Mouse (Mus musculus) urinary bladder, adult 2 months (tissue): ENCODE results near the gene Gga2. TPM values are rescaled to one million over a fixed set of nuclear protein-coding genes. Genes with fewer than 3 reads are reported as not detected.

ENCODE experiments used
- DNase-seq: peaks from one replicate; pipeline ENCODE4 v3.0.0; 2022; ENCODE audit warnings: low spot score
- polyA plus RNA-seq: library from polyadenylated mRNA; depleted of rRNA; stranded (reverse); fragments of >200 nt; gene quantifications from 2 replicates; pipeline ENCODE4 v1.2.3, GENCODE M21; 2012

The Gga2 gene
- polyA plus RNA-seq, 1 experiment: 62.7 TPM

DNA sequence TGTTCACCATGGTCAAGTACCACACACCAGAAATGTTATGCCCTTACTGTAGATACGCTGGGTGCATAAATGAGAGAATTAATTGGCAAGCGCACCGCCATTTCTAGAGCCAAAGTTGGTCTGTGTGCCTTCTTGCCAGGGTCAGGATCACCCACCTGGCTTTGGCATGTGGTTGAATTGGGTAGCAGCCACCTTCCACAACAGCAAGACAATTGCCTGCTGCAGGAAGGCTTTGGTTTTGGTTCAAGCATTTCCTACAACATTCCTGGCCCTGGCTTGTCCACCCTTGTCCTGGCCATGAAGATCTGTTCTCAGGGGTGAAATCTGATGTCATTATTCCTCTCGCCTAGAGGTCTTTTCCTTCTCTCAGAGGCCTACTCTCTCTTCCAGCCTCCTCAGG lies 8.7 kb downstream of the Gga2 start:
- no peak for DNase-seq

DNA sequence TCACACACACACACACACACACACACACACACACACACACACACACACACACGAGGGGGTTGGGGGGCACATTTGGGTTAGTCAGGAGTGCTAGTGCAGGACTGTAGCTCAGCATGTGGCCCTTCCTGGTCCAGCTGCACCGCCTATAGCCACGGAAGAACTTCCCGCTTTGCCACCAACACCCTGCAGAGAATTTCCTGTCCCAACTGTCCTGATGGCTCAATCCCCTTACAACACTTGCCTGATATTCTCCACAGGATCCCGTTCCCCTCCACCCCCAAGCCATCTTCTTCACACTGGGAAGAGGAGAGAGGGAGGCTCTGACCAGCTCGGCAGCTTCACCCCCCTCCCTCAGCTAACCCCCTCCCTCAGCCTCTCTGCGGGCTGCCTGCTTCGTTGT lies 20.6 kb downstream of the Gga2 start:
- DNase-seq: no peak

DNA sequence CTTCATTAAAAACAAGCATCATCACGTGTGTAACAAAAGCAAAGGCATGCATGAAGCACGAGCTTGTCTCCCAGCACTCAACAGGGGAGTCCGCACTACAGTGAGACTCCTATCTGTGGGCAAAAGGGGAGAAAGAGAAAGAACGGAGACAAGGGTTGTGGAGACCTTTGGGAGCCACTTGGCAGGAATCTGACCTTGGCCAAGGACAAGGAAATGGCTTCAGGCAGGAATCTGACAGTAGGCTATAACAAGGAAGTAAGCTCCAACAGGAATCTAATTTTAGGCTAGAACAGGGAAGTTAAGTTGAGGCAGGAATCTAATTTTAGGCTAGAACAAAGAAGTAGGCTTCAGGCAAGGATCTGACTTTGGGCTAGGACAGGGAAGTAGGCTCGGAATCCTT lies 25.1 kb downstream of the Gga2 start:
- no peak for DNase-seq

DNA sequence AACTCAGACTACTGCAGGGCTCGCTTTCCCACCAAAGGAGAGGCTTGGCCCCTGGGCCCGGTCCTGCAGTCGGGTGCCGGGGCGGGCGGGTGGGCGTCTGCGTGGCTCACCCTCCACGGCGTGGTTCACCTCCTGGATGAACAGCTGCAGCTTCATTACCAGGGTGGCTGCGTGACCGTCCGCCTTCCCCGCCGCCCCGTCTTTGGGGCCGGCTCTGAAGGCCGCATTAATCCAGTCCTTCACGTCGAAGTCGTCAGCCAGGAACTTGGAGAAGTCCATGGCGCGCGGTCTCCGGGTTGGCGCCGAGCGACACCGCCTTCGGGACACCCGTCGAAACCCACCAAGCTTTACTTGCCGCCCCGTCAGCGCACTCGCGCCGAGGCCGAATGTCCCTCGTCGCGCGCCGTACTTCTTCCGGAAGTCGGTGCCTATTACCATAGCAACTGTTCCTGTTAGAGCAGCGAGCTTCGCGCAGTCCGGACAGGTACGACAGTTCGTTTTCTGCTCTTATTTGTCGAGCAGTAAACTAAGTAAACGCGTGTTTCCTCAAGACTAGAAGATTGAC lies 39.6 kb downstream of the Gga2 start, which contains the start of gene Cog7:
Gene Cog7, minus strand, starts transcription at position 405 of the 565 bp plus-strand sequence.
- peak; percentile 90 for DNase-seq

DNA sequence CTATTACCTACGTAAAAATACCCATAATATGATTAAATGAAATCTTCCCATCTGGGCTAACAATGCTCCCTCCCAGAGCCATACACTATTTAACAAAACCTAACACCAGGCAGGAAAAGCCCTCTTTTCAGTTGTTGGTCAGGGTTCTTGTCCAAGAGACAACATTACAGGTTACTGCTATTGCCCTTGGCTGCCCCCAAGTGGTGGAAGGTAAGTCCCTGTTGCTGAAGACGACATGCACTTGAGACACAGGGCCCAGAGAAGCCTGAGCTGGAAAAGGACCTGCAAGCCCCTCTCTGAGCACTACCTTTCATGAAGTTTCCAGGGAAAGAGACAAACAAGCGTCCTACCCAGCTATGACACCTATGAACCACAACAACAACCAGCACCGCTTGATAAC lies 46.0 kb downstream of the Gga2 start:
- DNase-seq: no peak

DNA sequence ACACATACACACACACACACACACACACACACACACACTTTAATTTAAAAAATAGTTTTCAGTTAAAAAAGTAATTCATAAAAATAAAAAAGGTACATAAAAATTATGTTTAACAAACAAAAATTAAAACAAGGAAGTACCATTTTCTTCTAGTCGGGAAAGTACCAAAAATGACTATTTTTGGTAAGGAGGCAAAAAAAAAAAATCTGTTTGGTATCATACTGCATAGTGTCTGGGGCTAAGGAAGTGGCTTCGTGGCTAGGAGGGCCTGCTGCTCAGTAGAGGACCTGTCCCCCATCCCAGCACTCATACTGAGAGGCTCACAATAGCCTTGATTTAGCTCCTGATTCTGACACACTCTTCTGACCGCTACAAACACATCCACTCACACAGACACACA lies 49.3 kb downstream of the Gga2 start:
- DNase-seq: no peak

DNA sequence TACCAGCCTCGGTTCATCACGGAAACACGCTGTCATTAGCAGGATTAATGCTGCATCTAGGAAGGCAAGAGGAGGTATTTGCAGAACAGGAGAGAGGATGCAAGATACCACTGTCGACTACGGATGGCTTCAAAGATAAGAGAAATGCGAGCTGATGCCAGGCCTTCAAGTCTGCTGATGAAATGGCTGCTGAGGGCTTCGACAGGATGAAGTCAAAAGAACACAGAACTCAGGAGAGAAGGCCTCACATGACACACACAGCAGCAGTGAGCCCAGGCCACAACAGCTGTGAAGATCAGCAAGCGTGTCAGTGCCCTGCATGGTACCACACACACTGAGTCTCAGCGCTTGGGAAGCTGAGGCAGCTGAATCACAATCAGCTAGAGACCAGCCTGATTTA lies 50.8 kb downstream of the Gga2 start:
- no peak for DNase-seq

DNA sequence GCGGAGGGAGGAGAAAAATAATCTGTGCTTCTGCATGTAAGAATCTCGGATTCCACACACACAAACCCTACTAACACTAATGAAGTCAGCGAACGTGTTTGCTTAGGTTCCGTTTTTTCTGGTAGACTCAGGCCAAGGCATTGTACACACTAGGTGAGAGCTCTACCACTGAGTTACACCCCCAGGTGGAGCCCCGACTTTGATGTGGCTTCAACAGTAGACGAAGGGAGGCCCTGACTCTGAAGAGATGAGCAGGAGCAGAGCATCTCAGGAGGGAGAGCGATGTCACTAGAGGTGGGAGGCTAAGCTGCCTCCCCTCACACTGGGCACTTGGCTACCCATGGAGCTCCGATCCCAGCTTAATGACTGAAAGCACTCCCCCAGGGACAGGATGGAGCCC lies 52.2 kb downstream of the Gga2 start:
- no peak for DNase-seq

DNA sequence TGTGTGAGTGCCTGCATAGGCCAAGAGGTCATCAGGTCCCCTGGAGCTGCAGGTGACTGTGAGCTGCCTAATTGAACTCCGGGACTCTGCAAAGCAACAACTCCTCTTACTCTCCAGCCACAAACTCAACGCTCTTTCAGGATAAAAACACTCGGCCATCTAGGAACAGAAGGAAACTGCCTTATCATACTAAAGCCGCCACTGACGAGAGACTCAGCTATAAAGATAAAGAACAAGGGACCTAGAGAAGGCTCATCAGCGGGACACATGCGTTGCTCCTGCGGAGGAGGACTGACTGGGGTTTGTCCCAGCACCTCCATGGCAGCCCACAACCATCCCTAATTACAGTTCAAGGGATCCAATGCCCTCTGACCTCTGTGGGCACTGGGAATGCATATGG lies 52.8 kb downstream of the Gga2 start:
- no peak for DNase-seq

DNA sequence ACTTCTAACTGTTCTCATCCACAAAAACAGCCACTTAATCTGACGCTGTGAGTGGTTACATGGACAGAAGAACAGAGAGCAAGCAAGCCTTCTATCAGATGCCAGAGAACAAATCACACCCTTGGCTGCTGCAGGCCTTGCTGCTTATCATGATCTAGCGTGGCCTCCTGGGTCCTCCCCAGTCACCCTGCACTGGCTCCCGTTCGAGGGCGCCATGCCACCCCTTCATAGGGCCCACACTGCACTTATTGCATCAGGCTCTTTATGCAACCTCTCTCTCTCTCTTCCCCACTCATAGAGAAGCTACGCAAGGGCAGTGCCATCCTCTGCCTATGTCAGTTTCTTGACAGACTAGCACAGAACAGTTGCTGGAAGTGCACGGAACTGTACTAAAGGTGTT lies 54.9 kb downstream of the Gga2 start:
- no peak for DNase-seq

DNA sequence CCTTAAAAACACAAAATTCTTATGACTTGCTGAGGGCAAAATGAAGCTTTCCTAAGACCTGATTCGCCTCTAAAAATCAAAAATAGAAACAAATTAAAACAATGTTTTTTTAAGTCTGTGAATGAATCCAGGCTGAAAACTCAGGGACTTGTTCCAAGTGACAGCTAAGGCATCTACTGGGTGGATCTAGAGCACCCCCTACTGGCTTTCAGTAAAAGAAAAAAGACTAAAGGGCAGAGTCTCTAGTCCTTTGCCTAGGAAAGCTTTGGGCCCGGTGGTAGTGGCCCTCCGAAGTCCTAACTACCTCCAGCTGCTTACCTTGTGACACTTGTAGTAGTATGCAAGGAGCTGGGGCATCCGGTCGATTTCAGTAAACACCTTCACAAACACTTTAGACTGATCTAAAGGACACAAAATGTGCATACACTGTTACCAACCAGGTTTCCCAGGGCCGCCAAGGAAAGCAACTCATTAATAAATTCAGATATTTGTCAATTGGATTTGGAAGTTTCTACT lies 57.1 kb downstream of the Gga2 start:
- no peak for DNase-seq

DNA sequence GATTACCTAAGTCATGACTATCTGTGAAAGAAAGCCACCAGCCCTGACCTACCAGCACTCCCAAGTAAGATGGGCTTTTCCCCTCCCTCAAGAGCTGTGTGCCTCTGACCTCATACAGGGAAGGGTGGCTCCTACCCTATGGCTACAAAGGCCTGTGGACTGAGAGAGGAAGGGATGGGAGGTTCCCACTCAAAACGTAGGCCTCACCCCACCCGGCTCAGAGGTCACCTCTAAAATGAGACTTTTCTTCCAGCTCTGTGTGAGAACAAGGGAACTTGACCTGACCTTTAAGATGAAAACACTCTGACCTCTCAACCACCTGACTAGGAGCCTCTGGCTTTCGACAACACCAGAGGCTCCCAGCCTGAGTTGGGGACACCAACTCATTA lies 58.5 kb downstream of the Gga2 start:
- no peak for DNase-seq

DNA sequence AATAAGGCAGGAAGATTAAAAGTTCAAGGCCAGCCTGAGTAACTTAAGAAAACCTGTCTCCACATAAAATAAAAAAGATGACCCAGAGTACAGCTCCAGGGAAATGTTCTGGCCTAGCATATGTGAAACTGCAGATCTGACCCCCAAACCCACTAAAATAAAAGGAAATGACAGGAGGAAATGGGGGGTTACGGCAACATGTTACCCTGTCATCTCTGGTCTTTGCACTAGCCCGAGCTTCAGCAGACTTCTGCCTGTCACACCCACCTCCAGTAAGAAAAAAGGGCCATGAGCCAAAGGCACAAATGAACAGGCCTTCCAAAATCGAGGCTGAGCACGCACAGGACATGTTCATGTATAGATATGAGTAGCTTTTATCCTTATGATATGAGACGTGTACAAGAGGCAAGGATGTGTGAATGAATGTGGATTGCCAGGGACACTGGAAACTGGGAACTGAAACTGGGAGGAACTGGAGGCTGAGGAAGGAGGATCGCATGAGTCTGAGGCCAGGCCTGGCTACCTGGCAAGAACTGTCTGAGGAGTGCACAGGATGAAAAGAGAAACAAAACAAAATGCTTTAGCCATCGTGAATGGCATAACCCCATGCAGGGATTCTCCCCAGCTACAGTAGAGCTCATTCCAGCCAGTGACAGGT lies 59.0 kb downstream of the Gga2 start:
- DNase-seq: no peak

DNA sequence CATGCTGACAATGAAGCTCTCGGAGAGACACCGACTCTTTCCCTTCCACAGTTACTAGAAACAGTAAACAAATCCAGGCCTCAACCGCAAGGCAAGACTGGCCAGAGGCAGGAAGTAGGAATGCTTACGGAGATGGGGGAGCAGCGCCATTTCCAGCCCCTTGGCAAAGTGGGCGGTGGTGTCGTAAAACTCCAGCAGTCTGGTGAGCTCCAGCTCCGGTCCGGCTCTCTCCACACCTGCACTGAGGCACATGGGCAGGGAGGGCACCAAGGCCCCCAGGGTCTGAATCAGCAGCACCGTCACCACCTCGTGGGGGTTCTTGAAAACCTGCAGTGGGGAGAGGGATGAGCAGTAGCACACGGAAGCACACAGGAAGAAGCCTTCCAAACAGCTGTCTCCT lies 65.2 kb downstream of the Gga2 start:
- no peak for DNase-seq

DNA sequence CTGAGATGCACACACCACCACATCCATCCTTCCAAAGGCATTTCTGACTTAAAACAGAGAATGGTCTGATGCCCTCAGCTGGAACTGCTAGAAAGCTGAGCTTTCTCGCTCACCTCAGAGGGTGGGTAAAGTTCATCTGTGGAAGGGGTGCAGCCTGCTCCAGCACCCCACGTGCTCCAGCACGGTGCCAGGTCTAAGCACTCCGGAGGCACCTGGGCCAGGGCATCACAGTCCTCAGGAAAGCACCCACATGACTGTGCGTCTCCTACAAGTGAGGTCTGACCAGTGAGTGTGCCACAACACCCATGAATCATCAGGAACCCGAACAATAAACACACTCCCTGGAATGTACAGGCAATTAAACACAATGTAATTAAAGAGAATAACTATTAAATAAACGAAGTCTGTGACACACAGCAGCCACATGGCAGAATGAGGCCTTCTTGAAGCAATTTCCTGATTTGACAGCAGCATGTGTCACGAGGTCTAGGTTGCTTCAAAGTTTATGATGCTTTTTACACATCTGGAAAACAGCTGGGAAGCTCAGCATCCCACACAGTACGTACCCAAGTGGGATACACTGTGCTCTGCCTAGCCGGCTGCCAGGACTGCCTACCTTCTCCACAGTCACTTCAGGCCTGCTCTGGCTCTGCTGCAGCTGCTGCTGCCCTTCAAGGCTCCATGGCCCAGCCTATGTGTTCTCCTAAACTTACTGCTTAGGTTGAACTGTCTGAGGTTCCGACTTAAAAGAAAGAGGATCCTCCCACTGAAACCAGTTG lies 65.9 kb downstream of the Gga2 start:
- no peak for DNase-seq

DNA sequence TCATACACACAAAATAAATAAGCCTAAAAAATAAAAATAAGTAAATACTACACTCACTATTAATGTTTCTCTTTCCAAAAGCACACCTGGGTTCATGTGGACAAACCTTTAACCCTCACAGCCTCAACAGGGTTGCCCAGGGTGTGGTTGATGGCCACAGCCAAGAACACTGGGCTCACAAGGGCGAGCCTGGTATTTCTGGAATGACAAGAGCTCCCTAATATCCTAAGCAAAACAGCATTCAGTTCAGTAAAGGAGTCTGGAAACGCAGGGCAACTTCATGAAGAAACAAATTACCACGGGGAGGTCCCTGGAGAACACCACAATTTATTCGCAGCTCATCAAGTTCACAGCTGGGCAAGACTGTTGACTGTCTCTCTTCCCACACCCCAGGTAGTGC lies 73.5 kb downstream of the Gga2 start:
- no peak for DNase-seq

DNA sequence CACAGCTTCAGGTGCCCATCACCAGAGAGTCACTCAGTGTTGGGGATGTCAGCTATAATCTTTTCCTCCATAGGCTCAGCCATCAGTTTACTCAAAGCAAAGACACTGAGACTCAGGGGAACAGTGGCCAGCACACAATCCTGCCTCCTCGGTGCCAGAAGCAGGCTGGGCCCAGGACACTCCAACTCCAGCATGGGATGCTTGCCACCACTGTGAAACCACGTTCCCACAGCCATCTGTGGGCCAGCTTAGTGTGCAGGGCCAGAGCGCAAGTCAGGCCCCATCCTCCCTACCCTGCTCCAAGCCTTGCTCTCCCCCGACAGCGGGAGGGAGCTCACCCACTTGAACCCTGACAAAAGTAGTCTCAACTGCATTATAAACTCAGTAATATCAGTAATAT lies 74.8 kb downstream of the Gga2 start:
- DNase-seq: no peak

DNA sequence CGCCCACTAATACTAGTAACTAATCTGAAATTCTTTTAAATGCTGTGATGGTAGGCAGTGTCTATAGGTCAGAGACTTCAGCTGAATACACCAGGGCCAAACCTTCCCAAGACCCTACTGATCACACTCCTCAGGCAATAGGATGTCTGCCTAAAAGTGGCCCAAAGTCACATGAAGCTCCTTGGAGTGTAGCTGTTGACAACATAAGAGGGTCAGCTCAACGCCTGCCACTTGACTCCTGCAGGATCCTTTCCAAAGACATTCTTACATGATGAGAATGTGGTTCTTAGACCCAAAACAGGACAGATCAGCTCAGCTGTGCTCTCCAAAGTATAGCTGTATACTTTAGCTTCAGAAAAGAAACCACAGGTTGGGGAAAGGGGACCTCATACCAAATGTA lies 78.7 kb downstream of the Gga2 start:
- no peak for DNase-seq

DNA sequence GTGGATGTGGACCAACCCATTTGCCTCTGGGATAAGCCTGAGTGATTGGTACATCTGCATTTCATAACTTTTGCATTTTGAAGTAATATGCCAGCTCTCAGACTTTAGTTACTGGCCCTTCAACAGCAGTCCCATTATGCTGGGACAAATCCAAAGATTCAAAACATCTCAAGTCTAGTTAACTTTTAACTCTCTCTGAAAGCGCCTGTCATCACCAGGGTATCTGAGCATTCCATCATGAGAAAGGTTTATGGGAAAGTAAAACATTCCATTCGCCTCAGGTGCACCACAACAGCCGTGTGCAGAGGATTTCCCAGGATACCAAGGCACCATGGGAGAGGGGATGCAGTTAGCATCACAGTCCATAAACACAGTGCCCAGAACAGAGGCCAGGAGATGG lies 79.4 kb downstream of the Gga2 start:
- DNase-seq: no peak

DNA sequence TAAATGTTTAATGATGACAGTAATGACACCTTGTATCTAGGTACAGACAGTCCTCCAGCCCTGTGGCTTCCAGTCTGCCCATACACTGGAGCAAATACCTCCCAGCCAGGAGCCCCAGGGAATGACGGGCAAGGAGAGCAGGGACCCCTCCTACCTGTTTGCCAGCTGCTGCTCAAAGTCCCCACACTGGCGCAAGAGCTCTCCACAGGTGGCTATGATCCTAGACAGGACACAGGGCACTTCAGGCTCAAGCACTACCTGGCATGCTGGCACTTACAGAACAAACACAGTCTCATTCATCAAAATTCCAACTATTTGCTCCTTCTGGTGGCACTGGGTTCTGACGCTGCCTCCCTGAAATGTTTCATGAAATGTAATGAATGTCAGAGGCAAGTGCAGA lies 80.0 kb downstream of the Gga2 start:
- no peak for DNase-seq

DNA sequence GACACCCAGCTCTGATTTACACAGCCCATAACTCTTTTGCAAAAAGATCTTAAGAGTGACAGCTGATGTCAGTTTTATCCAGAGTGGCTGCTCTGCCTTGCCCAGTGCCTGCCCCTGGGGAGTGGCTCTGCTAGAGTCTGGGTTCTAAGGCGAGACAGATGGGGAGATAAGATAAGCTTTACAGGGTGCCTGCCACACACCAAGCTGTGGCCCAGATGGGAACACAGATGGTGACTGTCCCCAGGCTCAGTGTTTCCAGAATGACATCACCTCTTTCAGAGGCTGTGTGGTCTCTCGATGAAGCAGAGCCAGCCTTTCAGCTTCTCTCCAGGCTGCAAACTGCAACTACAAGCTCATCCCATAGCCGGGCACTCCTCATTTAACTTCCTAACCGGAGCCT lies 81.3 kb downstream of the Gga2 start:
- no peak for DNase-seq

DNA sequence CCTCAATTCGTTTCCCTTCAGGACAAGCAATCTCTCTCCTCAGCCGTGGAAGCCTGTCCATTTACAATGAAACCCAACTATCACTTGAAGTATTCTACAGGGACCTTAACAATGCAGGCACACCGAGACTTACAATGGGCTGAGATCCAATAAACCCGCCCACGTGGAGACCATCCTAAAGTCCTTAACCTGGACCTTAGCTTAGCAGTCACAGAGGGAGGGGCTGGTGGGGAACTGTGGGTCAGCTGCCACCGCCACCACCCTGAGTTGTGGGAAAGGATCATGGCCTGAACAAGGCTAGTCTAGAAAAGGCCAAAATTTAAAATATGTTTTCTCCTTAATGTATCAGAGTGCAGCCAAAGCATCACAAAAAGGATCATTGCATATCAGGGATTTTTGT lies 81.8 kb downstream of the Gga2 start:
- DNase-seq: no peak
